Mouse (Mus musculus) midbrain, embryonic 10.5 days (tissue): ENCODE results near the gene Nfasc. TPM values are rescaled to one million over a fixed set of nuclear protein-coding genes. Genes with fewer than 3 reads are reported as not detected.

Experiments
- DNase-seq: peaks from one replicate; pipeline ENCODE4 v3.0.0-alpha.2; 2017; ENCODE audit warnings: low spot score
- H3K27ac ChIP-seq: fragments of 300-500 bp; sonication (generic); replicated peaks from 2 replicates; pipeline ENCODE4 v1.5.1; 2016; ENCODE audit warnings: mild to moderate bottlenecking
- H3K27me3 ChIP-seq: fragments of 300-500 bp; sonication (generic); 2 replicates; pipeline ENCODE4 v1.6.1; 2016; ENCODE audit warnings: low read depth, mild to moderate bottlenecking; ENCODE audit not compliant: poor library complexity, severe bottlenecking
- H3K36me3 ChIP-seq: fragments of 300-500 bp; sonication (generic); 2 replicates; pipeline ENCODE4 v1.6.1; 2016; ENCODE audit warnings: mild to moderate bottlenecking, moderate library complexity
- H3K4me1 ChIP-seq: fragments of 300-500 bp; sonication (generic); 2 replicates; pipeline ENCODE4 v1.6.1; 2016
- H3K4me3 ChIP-seq: fragments of 300-500 bp; sonication (generic); 2 replicates; pipeline ENCODE4 v1.5.1; 2016; ENCODE audit warnings: mild to moderate bottlenecking, moderate library complexity
- H3K9me3 ChIP-seq: fragments of 300-500 bp; sonication (generic); replicated peaks from 2 replicates; pipeline ENCODE4 v1.6.1; 2016; ENCODE audit warnings: mild to moderate bottlenecking
- WGBS: fragments of 180-500 bp; shearing (Covaris S2); methylation state at CpG from one replicate; pipeline ENCODE4 v1.1.7; 2016; 5-methylcytosine and 5-hydroxymethylcytosine counted together
- polyA plus RNA-seq: library from polyadenylated mRNA; unstranded; fragments of >200 nt; fragmentation: Nextera tagmentation; extraction: Ambion mirVana; gene quantifications from 2 replicates; pipeline ENCODE4 v1.2.1, GENCODE M21; 2016

Nfasc gene
- polyA plus RNA-seq, 1 experiment from 2014 or later, result 14.5 TPM

GRCm38 (mm10) chr1:132759390-132759789 is 17.8 kb upstream of the Nfasc start:
- Histone ChIP-seq H3K4me1 (peaks cover 11% of the 10 kb centered on the region), H3K4me3 (no peak overlapping the region), H3K27me3 (no peaks in the 10 kb centered on the region; the same call in 1 of the 2 replicates), H3K27ac (no peak overlapping the region), H3K9me3 (no peaks in the 10 kb centered on the region), H3K36me3 (no peaks in the 10 kb centered on the region)
- DNase-seq, result no peak
- 75% methylated on average over 6 of the region's 6 CpGs for WGBS

GRCm38 (mm10) chr1:132758656-132759370 is 17.2 kb upstream of the Nfasc start:
- H3K4me3 ChIP-seq, result peak overlapping the region; percentile 45
- H3K4me1 ChIP-seq, result peaks cover 11% of the 10 kb centered on the region
- no peaks in the 10 kb centered on the region for H3K9me3 ChIP-seq
- peak overlapping the region; percentile 38; the same call in 1 of the 2 replicates for H3K27ac ChIP-seq
- H3K36me3 ChIP-seq, result no peaks in the 10 kb centered on the region
- peak; percentile 78 for DNase-seq
- H3K27me3 ChIP-seq, result no peaks in the 10 kb centered on the region; the same call in 1 of the 2 replicates
- WGBS, result 10% methylated on average over 24 of the region's 24 CpGs

DNA sequence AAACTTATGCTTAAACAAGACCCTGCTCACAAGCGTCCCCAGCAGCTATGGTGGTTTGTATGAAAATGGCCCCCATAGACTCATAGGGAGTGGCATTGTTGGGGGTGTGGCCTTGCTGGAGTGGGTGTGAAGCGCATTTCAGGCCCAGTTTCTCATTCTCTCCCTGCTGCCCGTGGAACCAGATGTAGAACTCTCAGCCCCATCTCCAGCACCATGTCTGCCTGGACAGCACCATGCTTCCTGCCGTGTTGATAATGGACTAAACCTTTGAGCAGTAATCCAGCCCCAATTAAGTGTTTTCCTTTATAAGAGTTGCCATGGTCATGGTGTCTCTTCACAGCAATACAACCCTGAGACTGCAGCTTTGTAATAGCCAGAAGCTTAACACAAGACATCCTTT is 13.6 kb upstream of the Nfasc start:
- Histone ChIP-seq H3K27ac (no peak overlapping the region), H3K9me3 (no peaks in the 10 kb centered on the region), H3K36me3 (no peaks in the 10 kb centered on the region), H3K4me3 (no peak overlapping the region), H3K27me3 (no peaks in the 10 kb centered on the region; the same call in 1 of the 2 replicates), H3K4me1 (peaks cover 11% of the 10 kb centered on the region)
- DNase-seq, result no peak
- WGBS, result 76% methylated on average over 4 of the region's 4 CpGs

DNA sequence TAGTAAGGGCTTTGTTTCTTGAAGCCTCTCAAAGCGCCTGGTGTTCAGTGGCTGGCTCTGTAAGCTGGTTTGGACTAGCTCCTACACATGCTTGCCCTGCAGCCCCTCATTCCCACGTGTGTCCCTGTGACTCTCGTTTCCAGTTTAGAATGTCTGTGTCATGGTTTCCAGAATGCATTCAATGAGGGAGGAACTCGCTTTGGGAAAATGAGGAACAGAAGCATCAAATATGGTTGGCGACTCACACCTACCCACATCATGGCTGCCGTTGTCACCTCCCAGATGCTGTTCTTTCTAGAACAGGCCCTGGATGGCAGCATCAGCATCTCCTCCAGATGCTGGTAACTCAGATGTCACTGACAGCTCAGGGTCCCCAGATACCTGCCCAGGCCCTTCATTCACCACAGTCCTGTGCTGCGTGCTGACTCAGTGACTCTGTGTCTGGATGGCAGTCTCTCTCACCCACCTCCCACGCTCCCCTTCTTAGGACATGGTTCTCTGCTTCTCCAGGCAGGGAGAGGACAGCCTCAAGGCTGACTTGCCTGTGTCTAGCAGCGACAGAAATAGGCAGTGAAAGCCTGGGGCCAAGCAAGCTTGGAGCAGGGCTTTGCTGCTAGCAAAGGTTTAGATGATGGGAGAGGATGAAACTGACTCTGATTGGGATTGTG is 7.8 kb upstream of the Nfasc start:
- WGBS, result 83% methylated on average over 9 of the region's 9 CpGs

DNA sequence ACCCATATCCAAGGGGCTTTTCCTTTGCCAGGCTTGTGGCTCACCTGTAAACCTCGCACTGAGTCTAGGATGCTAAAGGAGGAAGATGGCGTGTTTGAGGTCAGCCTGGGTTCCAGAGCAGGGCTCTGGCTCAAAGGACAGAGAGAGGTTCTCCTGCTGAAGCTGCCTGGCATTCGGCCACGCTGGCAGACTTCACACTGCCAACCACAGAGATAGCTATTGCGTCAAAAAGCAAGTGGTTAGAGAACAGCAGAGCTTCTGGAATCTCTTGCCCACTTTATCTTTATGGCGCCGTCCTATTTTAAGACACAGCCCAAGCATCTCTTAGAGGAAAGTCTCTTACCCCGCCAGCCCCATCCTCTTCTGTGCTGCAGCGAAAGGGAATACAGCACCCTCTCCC is 4.7 kb upstream of the Nfasc start:
- DNase-seq, result no peak
- WGBS, result 87% methylated on average over 9 of the region's 9 CpGs
- Histone ChIP-seq H3K4me3 (no peak overlapping the region), H3K9me3 (no peaks in the 10 kb centered on the region), H3K27me3 (peaks cover 19% of the 10 kb centered on the region), H3K36me3 (no peaks in the 10 kb centered on the region), H3K27ac (no peak overlapping the region), H3K4me1 (peaks cover 18% of the 10 kb centered on the region)

More for the DNA sequence above, 7.8 kb upstream of the Nfasc start:
- no peaks in the 10 kb centered on the region for H3K36me3 ChIP-seq
- no peak overlapping the region for H3K4me3 ChIP-seq
- peaks cover 6% of the 10 kb centered on the region; the same call in 1 of the 2 replicates for H3K4me1 ChIP-seq
- H3K27ac ChIP-seq, result no peak overlapping the region
- H3K27me3 ChIP-seq, result no peaks in the 10 kb centered on the region
- no peak for DNase-seq
- H3K9me3 ChIP-seq, result no peaks in the 10 kb centered on the region

- Histone ChIP-seq H3K36me3 (no peaks in the 10 kb centered on the region), H3K27ac (no peak overlapping the region), H3K9me3 (no peaks in the 10 kb centered on the region), H3K4me1 (peaks cover 25% of the 10 kb centered on the region), H3K4me3 (no peak overlapping the region), H3K27me3 (peaks cover 26% of the 10 kb centered on the region)
- DNase-seq, result no peak
- WGBS, result 82% methylated on average over 6 of the region's 6 CpGs
Observed at GRCm38 (mm10) chr1:132745636-132746035, 4.0 kb upstream of the Nfasc start.

- H3K27ac ChIP-seq, result peak overlapping the region; percentile 74
- peaks cover 60% of the 10 kb centered on the region for H3K27me3 ChIP-seq
- peaks cover 82% of the 10 kb centered on the region for H3K4me1 ChIP-seq
- no peaks in the 10 kb centered on the region for H3K36me3 ChIP-seq
- H3K9me3 ChIP-seq, result no peaks in the 10 kb centered on the region
- peak overlapping the region; percentile 70 for H3K4me3 ChIP-seq
- WGBS, result 3% methylated on average over 11 of the region's 11 CpGs
- peak; percentile 20 for DNase-seq
Observed at GRCm38 (mm10) chr1:132739077-132739521, 2.5 kb downstream of the Nfasc start.

DNA sequence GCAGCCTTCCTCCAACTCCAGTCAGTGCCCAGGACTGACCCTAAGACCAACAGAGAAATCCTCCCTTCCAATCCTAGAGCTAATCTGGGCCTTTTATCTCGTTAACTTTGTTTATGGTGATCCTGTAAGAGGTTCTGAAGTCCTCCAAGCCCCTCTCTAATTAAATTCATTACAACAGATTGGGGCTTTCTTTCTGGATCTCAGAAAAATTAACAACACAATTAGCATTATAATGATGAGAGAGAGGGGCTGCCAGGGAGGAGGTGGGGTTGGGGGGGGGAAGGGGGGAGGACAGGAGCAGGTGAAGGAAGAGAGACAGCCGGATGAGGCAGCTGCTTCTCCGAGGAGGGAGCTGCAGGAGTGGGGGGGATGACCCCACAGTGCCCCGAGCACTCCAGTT is 5.4 kb downstream of the Nfasc start:
- WGBS, result 11% methylated on average over 4 of the region's 4 CpGs
- H3K27ac ChIP-seq, result no peak overlapping the region; the same call in 1 of the 2 replicates
- H3K27me3 ChIP-seq, result peaks cover 39% of the 10 kb centered on the region
- DNase-seq, result no peak
- no peaks in the 10 kb centered on the region for H3K9me3 ChIP-seq
- no peaks in the 10 kb centered on the region for H3K36me3 ChIP-seq
- peaks cover 90% of the 10 kb centered on the region for H3K4me1 ChIP-seq
- no peak overlapping the region for H3K4me3 ChIP-seq

- Histone ChIP-seq H3K36me3 (no peaks in the 10 kb centered on the region), H3K4me1 (peaks cover 73% of the 10 kb centered on the region), H3K4me3 (no peak overlapping the region), H3K27me3 (peaks cover 18% of the 10 kb centered on the region), H3K27ac (no peak overlapping the region), H3K9me3 (no peaks in the 10 kb centered on the region)
- WGBS, result 38% methylated on average over 9 of the region's 9 CpGs
- DNase-seq, result no peak
Observed at GRCm38 (mm10) chr1:132733873-132734447, 7.6 kb downstream of the Nfasc start.

DNA sequence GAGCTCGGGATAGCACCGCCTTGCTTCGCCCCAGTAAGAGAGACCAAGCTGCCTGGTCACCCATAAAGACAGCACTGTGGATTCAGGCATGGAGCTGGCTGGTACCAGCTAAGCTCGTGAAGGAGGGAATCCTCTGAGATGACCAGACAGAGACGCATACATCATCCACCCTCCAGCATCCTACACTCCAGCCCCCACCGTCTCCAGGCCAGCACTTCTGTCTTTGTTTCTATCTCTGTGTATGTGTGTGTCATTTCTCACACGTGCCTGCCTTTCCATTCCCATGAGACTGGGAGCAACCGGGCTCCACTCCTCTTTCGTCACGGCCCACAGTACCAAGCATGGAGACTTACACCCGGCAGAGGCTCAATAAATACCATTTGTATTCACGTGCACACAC is 9.3 kb downstream of the Nfasc start:
- no peak for DNase-seq
- H3K4me3 ChIP-seq, result no peak overlapping the region
- no peaks in the 10 kb centered on the region for H3K36me3 ChIP-seq
- H3K27ac ChIP-seq, result no peak overlapping the region
- H3K4me1 ChIP-seq, result peaks cover 65% of the 10 kb centered on the region
- H3K27me3 ChIP-seq, result peaks cover under 1% of the 10 kb centered on the region; the same call in 1 of the 2 replicates
- no peaks in the 10 kb centered on the region for H3K9me3 ChIP-seq
- 83% methylated on average over 12 of the region's 12 CpGs for WGBS

GRCm38 (mm10) chr1:132727548-132727947 is 14.0 kb downstream of the Nfasc start:
- no peak overlapping the region for H3K27ac ChIP-seq
- WGBS, result 66% methylated on average over 2 of the region's 2 CpGs
- no peaks in the 10 kb centered on the region for H3K36me3 ChIP-seq
- H3K4me1 ChIP-seq, result peaks cover 41% of the 10 kb centered on the region
- no peaks in the 10 kb centered on the region for H3K27me3 ChIP-seq
- DNase-seq, result no peak
- no peak overlapping the region for H3K4me3 ChIP-seq
- H3K9me3 ChIP-seq, result no peaks in the 10 kb centered on the region

- no peak for DNase-seq
- 83% methylated on average over 4 of the region's 4 CpGs for WGBS
Observed at GRCm38 (mm10) chr1:132722362-132722761, 19.2 kb downstream of the Nfasc start.

GRCm38 (mm10) chr1:132721266-132721665 is 20.3 kb downstream of the Nfasc start:
- Histone ChIP-seq H3K4me3 (no peak overlapping the region), H3K27me3 (no peaks in the 10 kb centered on the region), H3K9me3 (no peaks in the 10 kb centered on the region), H3K36me3 (no peaks in the 10 kb centered on the region), H3K4me1 (peaks cover 49% of the 10 kb centered on the region), H3K27ac (no peak overlapping the region)
- WGBS, result 84% methylated on average over 3 of the region's 3 CpGs
- DNase-seq, result no peak

More at GRCm38 (mm10) chr1:132722362-132722761, 19.2 kb downstream of the Nfasc start:
- Histone ChIP-seq H3K27ac (no peak overlapping the region), H3K4me1 (peaks cover 47% of the 10 kb centered on the region), H3K27me3 (no peaks in the 10 kb centered on the region), H3K36me3 (no peaks in the 10 kb centered on the region), H3K4me3 (no peak overlapping the region), H3K9me3 (no peaks in the 10 kb centered on the region)
